Mouse (Mus musculus): ENCODE results near the gene Lrp1. TPM values are rescaled to one million over a fixed set of nuclear protein-coding genes. Genes with fewer than 3 reads are reported as not detected.
"Not testable (repeated sequence)": the region's sequence is repeated elsewhere in the genome, so short reads cannot be mapped to it uniquely, and the experiment has no call there.

The Lrp1 gene
- polyA plus RNA-seq, 1 experiment from 2014 or later, result 99.4 TPM

DNA sequence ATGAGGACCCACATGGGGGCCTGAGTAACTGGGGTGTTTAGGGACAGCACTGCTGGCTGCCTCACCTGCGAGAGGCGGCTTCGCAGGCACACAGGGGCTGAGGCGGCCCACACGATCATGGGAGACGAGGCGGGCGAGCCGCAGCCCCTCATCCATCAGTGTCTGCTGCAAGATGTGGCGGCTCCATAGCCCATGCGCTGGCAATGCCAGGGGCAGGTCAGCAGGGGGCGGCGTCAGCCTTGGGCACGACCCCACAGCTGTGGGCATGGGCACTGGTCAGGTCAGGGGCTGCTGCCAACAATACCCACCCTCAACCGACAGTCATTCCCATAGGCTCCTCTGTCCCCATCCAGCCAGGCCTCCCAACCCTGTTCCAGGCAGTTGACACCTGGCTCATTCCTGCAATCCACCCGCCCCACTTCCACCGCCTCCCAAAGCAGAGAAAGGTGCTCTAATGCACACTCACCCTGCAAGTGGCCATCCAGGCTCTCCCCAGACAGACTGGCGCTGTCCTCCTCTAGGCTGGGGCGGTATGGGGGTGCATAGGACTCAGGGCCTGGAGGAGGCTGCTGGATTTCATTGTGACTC lies 41.8 kb upstream of the Lrp1 start:
- H3K27ac ChIP-seq, result no peak overlapping the region
- no peaks in the 10 kb centered on the region for H3K9me3 ChIP-seq
- H3K9ac ChIP-seq (replicated peaks), result no peak overlapping the region
- H3K4me3 ChIP-seq (replicated peaks), result no peak overlapping the region
- ATAC-seq, result peak; percentile 8
- 15% methylated on average over 19 of the region's 19 CpGs for WGBS
- peak overlapping the region; percentile 36; the same call in 1 of the 2 replicates for H3K4me2 ChIP-seq (replicated peaks)
- peaks cover 87% of the 10 kb centered on the region for H3K27me3 ChIP-seq
- H3K4me1 ChIP-seq (replicated peaks), result peaks cover 48% of the 10 kb centered on the region
- no peaks in the 10 kb centered on the region for H3K36me3 ChIP-seq

DNA sequence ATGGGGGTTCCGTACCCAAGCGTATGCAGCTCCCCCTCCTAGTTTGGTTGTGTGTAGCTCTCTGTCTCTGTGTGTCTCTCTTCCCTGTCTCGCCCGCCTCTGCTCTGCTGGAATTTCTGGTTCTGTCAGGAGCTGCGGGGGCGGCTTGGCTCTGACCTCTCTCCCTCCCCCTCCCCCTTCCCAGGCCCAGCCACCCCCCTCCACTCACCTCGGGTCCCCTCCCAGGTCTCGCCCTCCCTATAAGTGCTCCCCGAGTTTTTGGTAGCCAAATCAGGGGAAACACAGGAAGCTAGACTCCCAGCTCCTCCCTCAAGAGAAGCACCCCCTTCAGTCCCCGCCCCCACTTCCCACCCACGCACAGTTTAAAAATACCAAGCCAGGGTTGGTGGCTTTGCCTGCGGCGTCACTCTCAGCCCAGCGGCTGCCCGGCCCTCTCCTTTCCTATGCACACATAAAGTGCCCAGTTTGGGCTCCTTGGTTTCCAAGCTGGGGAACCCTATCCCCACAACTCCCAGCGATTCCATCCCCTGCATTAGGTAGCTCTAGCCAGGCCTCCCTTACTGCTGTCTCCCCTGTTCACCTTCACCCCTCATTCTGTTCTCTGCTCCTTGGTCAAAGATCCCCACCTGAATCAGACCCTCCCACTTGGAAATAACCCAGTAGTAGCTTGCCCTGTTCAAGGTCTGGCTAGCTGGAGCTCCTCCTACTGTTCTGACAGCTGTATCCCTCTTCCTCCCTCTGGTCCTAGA lies 41.1 kb upstream of the Lrp1 start:
- peak; percentile 12; the same call in 1 of the 2 replicates for ATAC-seq
- H3K36me3 ChIP-seq, result no peaks in the 10 kb centered on the region
- no peak overlapping the region for H3K4me3 ChIP-seq (replicated peaks)
- no peaks in the 10 kb centered on the region for H3K9me3 ChIP-seq
- peaks cover 84% of the 10 kb centered on the region for H3K27me3 ChIP-seq
- H3K9ac ChIP-seq (replicated peaks), result no peak overlapping the region
- peaks cover 42% of the 10 kb centered on the region for H3K4me1 ChIP-seq (replicated peaks)
- H3K27ac ChIP-seq, result no peak overlapping the region
- 7% methylated on average over 16 of the region's 16 CpGs for whole genome bisulfite sequencing
- peak overlapping the region; percentile 36 for H3K4me2 ChIP-seq (replicated peaks)

DNA sequence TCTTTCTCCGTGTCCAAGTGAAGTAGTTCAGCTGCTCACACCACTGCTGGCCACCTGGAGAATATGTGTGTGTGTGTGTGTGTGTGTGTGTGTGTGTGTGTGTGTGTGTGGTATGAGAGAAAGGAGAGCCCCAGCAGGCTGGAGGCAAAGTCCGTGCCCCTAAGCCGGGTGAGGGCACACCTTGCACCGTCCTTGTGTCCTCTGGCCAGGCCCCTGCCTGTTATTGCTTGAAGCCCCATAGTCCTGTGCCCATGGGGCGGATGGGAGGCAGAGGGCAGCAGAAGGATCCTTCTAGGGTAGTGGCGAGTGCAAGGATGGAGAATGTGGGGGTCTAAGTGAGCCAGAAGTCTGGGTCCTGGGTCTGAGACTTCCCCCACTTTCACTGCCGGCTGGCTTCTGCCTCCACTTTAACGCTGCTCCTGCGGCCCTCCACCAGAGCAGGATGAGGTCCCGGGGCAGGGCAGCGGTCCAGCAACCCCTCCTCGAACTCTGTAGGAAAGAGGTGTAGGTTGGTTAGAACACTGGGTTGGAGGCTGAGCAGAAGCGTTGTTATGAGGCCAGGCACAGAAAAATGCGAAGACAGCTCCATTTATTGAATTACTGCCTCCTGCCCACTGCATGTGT lies 40.5 kb upstream of the Lrp1 start:
- H3K9me3 ChIP-seq, result no peaks in the 10 kb centered on the region
- H3K4me2 ChIP-seq (replicated peaks), result peak overlapping the region; percentile 36
- no peak overlapping the region for H3K9ac ChIP-seq (replicated peaks)
- WGBS, result 14% methylated on average over 14 of the region's 14 CpGs
- peaks cover 79% of the 10 kb centered on the region for H3K27me3 ChIP-seq
- H3K4me3 ChIP-seq (replicated peaks), result no peak overlapping the region
- peaks cover 36% of the 10 kb centered on the region for H3K4me1 ChIP-seq (replicated peaks)
- ATAC-seq, result no peak
- no peak overlapping the region for H3K27ac ChIP-seq
- no peaks in the 10 kb centered on the region for H3K36me3 ChIP-seq

DNA sequence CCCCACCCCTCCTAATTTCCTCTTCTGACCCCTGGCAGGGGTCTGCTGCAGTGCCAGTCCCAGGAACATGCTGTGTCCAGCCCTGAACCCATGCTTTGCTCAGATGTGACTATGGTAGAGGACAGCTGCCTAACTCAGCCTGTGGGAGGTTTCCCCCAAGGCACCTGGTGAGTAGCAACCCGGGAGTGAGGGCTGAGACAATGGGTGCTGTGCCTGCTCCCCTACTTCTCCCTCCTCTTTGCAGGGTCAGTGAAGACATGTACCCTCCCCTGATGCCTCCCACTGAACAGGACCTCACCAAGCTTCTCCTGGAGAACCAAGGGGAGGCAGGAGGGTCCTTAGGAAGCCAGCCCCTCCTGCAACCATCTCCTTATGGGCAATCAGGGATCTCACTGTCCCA lies 38.6 kb upstream of the Lrp1 start:
- 35% methylated on average over 1 of the region's 1 CpGs for WGBS
- no peak for ATAC-seq
- Histone ChIP-seq H3K4me1 (replicated peaks) (peaks cover 19% of the 10 kb centered on the region; the same call in 1 of the 2 replicates), H3K4me2 (replicated peaks) (no peak overlapping the region), H3K9ac (replicated peaks) (no peak overlapping the region), H3K4me3 (replicated peaks) (no peak overlapping the region), H3K27me3 (peaks cover 61% of the 10 kb centered on the region), H3K36me3 (no peaks in the 10 kb centered on the region), H3K27ac (no peak overlapping the region), H3K9me3 (no peaks in the 10 kb centered on the region)

DNA sequence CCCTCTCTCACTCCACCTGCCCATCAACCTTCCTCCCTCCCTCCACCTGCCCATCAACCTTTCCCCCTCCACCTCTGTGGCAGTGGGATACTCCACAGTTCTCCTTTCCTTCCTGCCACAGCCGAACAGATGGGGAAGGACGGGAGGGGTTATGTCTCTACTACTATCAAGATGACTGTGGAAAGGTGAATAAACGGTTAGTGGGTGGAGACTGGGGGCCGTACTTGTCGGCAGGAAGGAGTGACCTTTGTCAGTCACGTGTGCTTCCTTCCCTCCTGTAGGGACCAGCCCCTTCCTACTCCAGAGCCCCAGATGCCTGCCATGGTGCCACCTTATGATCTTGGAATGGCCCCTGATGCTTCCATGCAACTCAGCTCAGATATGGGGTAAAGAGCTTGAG lies 37.1 kb upstream of the Lrp1 start:
- Histone ChIP-seq H3K4me2 (replicated peaks) (no peak overlapping the region), H3K27me3 (peaks cover 46% of the 10 kb centered on the region), H3K4me1 (replicated peaks) (peaks cover 15% of the 10 kb centered on the region; the same call in 1 of the 2 replicates), H3K27ac (no peak overlapping the region), H3K36me3 (no peaks in the 10 kb centered on the region), H3K9ac (replicated peaks) (no peak overlapping the region), H3K9me3 (no peaks in the 10 kb centered on the region), H3K4me3 (replicated peaks) (no peak overlapping the region)
- 12% methylated on average over 6 of the region's 6 CpGs for WGBS
- ATAC-seq, result no peak

DNA sequence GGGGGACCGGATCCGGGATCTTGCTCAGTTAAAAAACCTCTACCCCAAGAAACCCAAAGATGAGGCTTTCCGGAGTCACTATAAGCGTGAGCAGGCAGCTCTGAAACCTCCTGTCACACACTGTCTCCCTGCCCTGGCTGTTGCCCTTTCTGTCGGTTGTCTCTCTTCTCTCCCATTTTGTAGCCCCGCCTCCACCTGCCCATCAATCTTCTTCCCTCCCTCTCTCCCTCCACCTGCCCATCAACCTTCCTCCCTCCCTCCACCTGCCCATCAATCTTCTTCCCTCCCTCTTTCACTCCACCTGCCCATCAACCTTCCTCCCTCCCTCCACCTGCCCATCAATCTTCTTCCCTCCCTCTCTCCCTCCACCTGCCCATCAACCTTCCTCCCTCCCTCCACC lies 36.7 kb upstream of the Lrp1 start:
- 54% methylated on average over 6 of the region's 6 CpGs for WGBS
- not testable (repeated sequence) for H3K9ac ChIP-seq (replicated peaks); H3K27ac ChIP-seq; H3K9me3 ChIP-seq; H3K4me2 ChIP-seq (replicated peaks); ATAC-seq; H3K36me3 ChIP-seq; H3K4me3 ChIP-seq (replicated peaks)
- H3K4me1 ChIP-seq (replicated peaks), result peaks cover 12% of the 10 kb centered on the region; the same call in 1 of the 2 replicates
- peaks cover 41% of the 10 kb centered on the region for H3K27me3 ChIP-seq

DNA sequence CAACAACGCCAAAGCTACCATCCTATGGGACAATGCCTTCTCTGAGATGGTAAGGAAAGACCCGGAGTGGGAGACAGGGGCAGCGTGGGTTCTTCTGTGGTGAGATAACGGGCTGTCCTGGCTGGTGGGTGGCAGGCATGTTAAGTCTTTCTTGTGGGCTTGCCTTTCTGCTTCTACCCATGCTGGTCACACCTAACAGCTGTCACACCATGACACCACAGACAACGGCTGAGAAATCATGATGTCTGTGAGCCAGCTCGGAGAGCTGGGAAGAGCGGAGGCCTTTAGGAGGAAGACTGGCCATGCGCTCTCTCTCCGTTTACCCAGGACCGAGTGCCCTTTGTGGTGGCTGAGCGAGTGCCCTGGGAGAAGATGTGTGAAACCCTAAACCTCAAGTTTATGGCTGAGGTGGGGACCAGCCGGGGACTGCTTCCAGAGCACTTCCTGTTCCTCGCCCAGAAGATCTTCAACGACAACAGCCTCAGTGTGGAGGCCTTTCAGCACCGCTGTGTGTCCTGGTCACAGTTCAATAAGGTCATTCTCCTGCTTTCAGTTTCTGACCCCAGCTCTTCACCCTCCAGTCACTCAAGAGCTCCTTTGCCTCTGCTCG lies 34.1 kb upstream of the Lrp1 start:
- ATAC-seq, result no peak
- Histone ChIP-seq H3K9ac (replicated peaks) (no peak overlapping the region), H3K27me3 (peaks cover 17% of the 10 kb centered on the region; the same call in 1 of the 2 replicates), H3K4me2 (replicated peaks) (no peak overlapping the region), H3K36me3 (no peaks in the 10 kb centered on the region), H3K4me3 (replicated peaks) (no peak overlapping the region), H3K9me3 (no peaks in the 10 kb centered on the region), H3K4me1 (replicated peaks) (no peaks in the 10 kb centered on the region), H3K27ac (no peak overlapping the region)
- 81% methylated on average over 16 of the region's 16 CpGs for WGBS

DNA sequence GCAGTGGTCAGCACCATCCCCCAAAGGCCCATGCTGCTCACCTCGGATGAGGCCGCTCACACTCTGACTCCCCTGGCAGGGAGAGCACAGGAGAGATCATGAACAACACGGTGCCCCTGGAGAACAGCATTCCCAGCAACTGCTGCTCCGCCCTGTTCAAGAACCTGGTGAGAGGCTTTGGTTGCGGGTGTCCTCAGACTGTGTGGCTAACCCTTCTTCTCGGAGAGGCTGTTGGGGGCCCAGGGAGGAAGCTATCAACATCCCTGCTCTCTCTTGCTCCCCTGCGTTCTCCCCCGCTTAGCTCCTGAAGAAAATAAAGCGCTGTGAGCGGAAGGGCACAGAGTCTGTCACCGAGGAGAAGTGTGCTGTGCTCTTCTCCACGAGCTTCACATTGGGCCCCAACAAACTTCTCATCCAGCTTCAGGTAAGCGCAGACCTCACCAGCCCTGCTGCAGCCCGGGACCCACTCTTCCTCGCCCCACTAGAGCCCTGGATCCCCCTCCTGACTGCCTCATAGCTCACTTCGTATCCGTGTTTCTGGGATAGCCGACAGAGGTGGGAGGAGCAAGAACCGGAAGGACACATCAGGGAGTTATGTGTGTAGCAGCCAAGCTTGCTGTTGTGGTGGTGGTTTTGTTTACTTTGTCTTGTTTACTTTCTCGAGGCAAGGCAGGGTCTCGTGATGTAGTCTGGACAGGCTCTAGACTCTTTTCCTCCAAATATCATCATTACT lies 32.1 kb upstream of the Lrp1 start:
- no peak overlapping the region for H3K27ac ChIP-seq
- no peaks in the 10 kb centered on the region for H3K4me1 ChIP-seq (replicated peaks)
- H3K27me3 ChIP-seq, result 0 out of 2 replicates have a peak, but pooled peaks cover 6% of the 10 kb centered on the region
- H3K9ac ChIP-seq (replicated peaks), result no peak overlapping the region
- H3K36me3 ChIP-seq, result no peaks in the 10 kb centered on the region
- no peak for ATAC-seq
- 49% methylated on average over 21 of the region's 21 CpGs for WGBS
- H3K4me2 ChIP-seq (replicated peaks), result peak overlapping the region; percentile 19; the same call in 1 of the 2 replicates
- no peaks in the 10 kb centered on the region for H3K9me3 ChIP-seq
- H3K4me3 ChIP-seq (replicated peaks), result no peak overlapping the region

DNA sequence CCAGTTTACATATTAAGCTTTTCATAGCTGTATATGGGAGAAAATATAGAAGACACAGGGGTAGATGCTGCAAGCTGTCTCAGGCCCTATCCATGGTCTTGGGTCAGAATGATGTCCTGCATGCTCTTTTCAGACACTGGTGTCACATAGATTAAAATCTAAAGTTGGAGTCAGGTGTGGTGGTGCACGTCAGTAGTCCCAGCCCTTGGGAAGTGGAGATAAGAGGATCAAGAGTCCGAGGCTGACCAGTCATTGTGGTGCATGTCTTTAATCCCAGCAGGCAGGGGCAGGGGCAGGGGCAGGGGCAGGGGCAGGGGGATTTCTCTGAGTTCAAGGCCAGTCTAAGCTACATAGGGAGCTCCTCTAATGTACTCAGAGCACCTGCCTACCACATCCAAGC lies 24.8 kb upstream of the Lrp1 start:
- H3K36me3 ChIP-seq, result no peaks in the 10 kb centered on the region
- no peak overlapping the region for H3K27ac ChIP-seq
- ATAC-seq, result no peak
- WGBS, result 19% methylated on average over 2 of the region's 2 CpGs
- no peaks in the 10 kb centered on the region for H3K9me3 ChIP-seq
- H3K4me2 ChIP-seq (replicated peaks), result no peak overlapping the region
- H3K4me3 ChIP-seq (replicated peaks), result no peak overlapping the region
- no peak overlapping the region for H3K9ac ChIP-seq (replicated peaks)
- H3K4me1 ChIP-seq (replicated peaks), result peaks cover 24% of the 10 kb centered on the region
- H3K27me3 ChIP-seq, result peaks cover 42% of the 10 kb centered on the region

DNA sequence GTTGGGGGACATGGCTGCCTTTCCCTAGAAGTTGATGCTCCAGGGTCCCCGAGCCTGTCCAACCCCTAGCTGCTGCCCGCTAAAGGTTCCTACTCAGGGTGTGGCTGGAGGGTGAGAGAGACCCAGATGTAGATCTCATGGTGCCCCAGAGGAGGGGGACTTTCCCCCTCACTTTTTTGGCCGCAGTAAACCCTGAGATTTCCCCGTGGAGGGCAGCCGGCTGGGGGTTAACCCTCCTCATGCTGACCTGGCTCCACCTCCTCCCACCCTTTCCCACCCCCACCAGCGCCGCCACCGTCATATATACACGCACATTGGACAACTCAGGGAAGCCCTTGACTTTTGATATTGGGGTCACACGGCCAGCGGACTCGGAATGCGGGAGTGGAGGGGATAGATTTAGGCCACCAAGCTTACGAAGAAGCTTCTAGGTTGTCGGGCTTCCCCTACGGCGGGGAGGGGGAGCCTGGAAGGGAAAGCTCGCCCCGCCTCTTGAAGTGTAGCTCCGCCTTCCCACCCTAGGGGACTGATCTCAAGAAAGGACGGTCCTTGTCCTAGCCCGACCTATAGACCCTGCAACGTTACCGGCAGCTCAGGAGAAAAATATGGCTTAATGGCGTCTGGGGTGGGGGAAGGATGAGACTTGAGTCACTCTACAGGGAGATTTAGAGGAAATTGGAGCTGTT lies 22.7 kb upstream of the Lrp1 start:
- Histone ChIP-seq H3K4me2 (replicated peaks) (peak overlapping the region; percentile 54), H3K27me3 (peaks cover 48% of the 10 kb centered on the region), H3K4me3 (replicated peaks) (peak overlapping the region; percentile 33), H3K4me1 (replicated peaks) (peaks cover 24% of the 10 kb centered on the region), H3K27ac (no peak overlapping the region), H3K9ac (replicated peaks) (peak overlapping the region; percentile 41), H3K9me3 (no peaks in the 10 kb centered on the region), H3K36me3 (no peaks in the 10 kb centered on the region)
- ATAC-seq, result peak; percentile 40; the same call in 1 of the 2 replicates
- 1% methylated on average over 25 of the region's 25 CpGs for WGBS

Measured in midbrain, embryonic 13.5 days (tissue).